Mouse (Mus musculus): ENCODE measurements around the gene Pate1. TPM values are rescaled to one million over a fixed set of nuclear protein-coding genes. Genes with fewer than 3 reads are reported as not detected.

Pate1 gene
- not detected for total RNA-seq (2022)

DNA sequence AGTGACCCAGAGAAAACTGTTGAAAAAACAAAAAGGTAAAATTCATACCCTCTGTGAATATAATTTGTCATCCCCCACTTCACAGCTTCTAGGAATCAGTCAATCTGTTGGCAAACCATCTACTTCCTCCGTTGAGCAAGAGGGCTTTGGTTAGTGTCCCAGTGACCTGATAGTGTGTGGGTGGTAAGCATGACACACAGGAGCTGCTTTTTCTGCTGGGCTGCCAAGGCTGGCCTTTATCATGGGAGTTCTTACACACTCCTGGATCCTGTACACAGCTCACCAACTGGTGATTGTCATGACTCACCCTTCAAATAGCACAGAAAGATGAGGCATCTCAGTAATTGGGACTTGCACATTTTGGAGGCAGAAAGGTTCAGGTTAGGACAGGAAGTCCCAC, at the start of gene Pate1:
Gene Pate1, minus strand, starts transcription at position 378 of the 400 bp plus-strand sequence.
- no peak for DNase-seq

- no peak for DNase-seq
These were observed 20.1 kb upstream of the Pate1 start for GRCm38 (mm10) chr9:35707265-35707664.

DNA sequence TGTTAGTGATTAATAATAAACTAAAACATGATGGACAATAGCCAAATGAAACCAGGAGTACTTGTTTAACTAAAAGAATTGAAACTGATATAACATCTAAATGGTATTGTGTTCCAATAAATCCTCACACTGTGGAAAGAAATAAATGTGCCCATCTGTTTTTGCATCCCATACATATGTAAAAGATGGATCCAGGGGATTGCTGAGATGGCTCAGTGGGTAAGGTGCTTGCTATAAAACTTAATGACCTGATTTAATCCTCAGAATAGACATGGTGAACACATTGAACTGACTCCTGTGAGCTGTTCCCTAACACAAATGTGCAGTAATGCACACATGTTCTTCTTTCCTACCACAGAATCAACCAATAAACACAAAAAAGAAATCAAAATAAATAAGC, 4.7 kb upstream of the Pate1 start:
- DNase-seq, result no peak

DNA sequence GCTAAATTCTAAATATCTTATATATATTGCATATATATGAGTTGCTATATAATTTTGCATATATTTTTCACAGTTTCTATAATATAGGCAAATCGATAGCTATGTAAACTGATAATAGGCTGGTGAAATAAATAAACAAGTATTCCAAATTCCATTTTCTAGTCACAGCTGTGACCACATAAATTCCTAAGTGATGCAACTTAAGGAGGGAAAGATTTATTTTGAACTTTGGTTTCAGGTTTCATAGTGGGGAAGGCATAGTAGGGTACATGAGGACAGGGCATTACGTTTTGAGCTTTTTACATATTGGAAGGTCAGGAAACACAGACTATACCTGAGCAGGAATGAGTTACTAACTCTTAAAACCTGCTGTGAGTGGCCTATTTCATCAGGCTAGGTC, 13.6 kb downstream of the Pate1 start:
- no peak for DNase-seq

GRCm38 (mm10) chr9:35648102-35648501, 39.1 kb downstream of the Pate1 start, which contains the start of gene Pate3:
TSS of gene Pate3 (minus strand) at chr9:35648202.
- no peak for DNase-seq

Other genes starting within 250 kb of the Pate1 start
- gene Gm1113, start 169.1 kb downstream of the Pate1 start, total RNA-seq (2022), result not detected
- gene Ddx25, start 128.9 kb downstream of the Pate1 start, total RNA-seq (2022), result 1 to 10 TPM; 1.2 to 2.0 (median 1.3) TPM
- 10 to 100 TPM; 12.5 to 15.0 (median 14.5) TPM for gene Pus3, start 128.8 kb downstream of the Pate1 start, total RNA-seq (2022)
- gene Pate2, start 117.1 kb downstream of the Pate1 start, total RNA-seq (2022), result under 1 TPM in 3 of 4 experiments, not detected in 1; 0.17 to 0.46 (median 0.30) TPM
- gene Hyls1, start 117.0 kb downstream of the Pate1 start, total RNA-seq (2022), result 1 to 10 TPM; 4.2 to 4.8 (median 4.6) TPM
- gene Pate4, start 75.4 kb downstream of the Pate1 start, total RNA-seq (2022), result not detected
- not detected for gene Pate3, start 39.2 kb downstream of the Pate1 start, total RNA-seq (2022)
- gene Gm17677, start 53.7 kb upstream of the Pate1 start, total RNA-seq (2022), result not detected
- not detected for gene Gm17727, start 90.7 kb upstream of the Pate1 start, total RNA-seq (2022)
- gene Gm27235, start 102.7 kb upstream of the Pate1 start, total RNA-seq (2022), result not detected
- not detected for gene D730048I06Rik, start 102.7 kb upstream of the Pate1 start, total RNA-seq (2022)
- gene 9230110F15Rik, start 156.8 kb upstream of the Pate1 start, total RNA-seq (2022), result not detected
- gene 9230113P08Rik, start 221.0 kb upstream of the Pate1 start, total RNA-seq (2022), result not detected